Mouse (Mus musculus): ENCODE results near the gene Dnase2a. TPM values are rescaled to one million over a fixed set of nuclear protein-coding genes. Genes with fewer than 3 reads are reported as not detected.
A peak's percentile ranks its signal among the peaks of the same experiment; 100 is the strongest.

Gene Dnase2a
- polyA plus RNA-seq, 1 experiment: 9.0 TPM

GRCm38 (mm10) chr8:84947241-84947545 is 38.8 kb downstream of the Dnase2a start:
- H3K4me3 ChIP-seq (ENCODE audit: insufficient read depth, poor library complexity, severe bottlenecking): no peak overlapping the region
- no peaks in the 10 kb centered on the region for H3K36me3 ChIP-seq (ENCODE audit: control insufficient read depth, insufficient read depth)
- no peaks in the 10 kb centered on the region for H3K79me3 ChIP-seq (ENCODE audit: low read depth)
- peaks cover 47% of the 10 kb centered on the region for H3K27me3 ChIP-seq (ENCODE audit: control insufficient read depth, insufficient read depth, insufficient read length)
- no peaks in the 10 kb centered on the region for H3K79me2 ChIP-seq (ENCODE audit: control insufficient read depth, insufficient read depth)
- no peak overlapping the region for H3ac ChIP-seq (ENCODE audit: control insufficient read depth, insufficient read length, low read depth)
- no peak for TF ChIP-seq CTCF (IDR thresholded peaks at IDR 0.05; ENCODE audit: control insufficient read depth, insufficient read depth, insufficient read length)
- TF ChIP-seq CEBPB (IDR thresholded peaks at IDR 0.05; ENCODE audit: low read depth): no peak
- no peak for TF ChIP-seq FOSL1 (IDR thresholded peaks at IDR 0.05; ENCODE audit: insufficient read depth, low read length, poor library complexity, severe bottlenecking)
- no peak for TF ChIP-seq MYOD1 (IDR thresholded peaks at IDR 0.05; ENCODE audit: control insufficient read depth, insufficient read length, low read depth)
- no peak for TF ChIP-seq USF1 (IDR thresholded peaks at IDR 0.05; ENCODE audit: low read depth)
- no peak for TF ChIP-seq MYOG (IDR thresholded peaks at IDR 0.05; ENCODE audit: control insufficient read depth, extremely low read depth, insufficient read length)
- TF ChIP-seq MAX (IDR thresholded peaks at IDR 0.05): peak; percentile 93

GRCm38 (mm10) chr8:84949753-84950152 is 41.4 kb downstream of the Dnase2a start:
- Histone ChIP-seq H3K4me3 (ENCODE audit: insufficient read depth, poor library complexity, severe bottlenecking) (no peak overlapping the region), H3ac (ENCODE audit: control insufficient read depth, insufficient read length, low read depth) (no peak overlapping the region)

GRCm38 (mm10) chr8:84952612-84953255 is 44.4 kb downstream of the Dnase2a start:
- Histone ChIP-seq H3K27me3 (ENCODE audit: control insufficient read depth, insufficient read depth, insufficient read length) (peaks cover 17% of the 10 kb centered on the region), H3K79me3 (ENCODE audit: low read depth) (no peaks in the 10 kb centered on the region), H3K79me2 (ENCODE audit: control insufficient read depth, insufficient read depth) (no peaks in the 10 kb centered on the region), H3ac (ENCODE audit: control insufficient read depth, insufficient read length, low read depth) (no peak overlapping the region), H3K4me3 (ENCODE audit: insufficient read depth, poor library complexity, severe bottlenecking) (no peak overlapping the region), H3K36me3 (ENCODE audit: control insufficient read depth, insufficient read depth) (peaks cover 7% of the 10 kb centered on the region)
- no peak for TF ChIP-seq MAX (IDR thresholded peaks at IDR 0.05)
- no peak for TF ChIP-seq USF1 (IDR thresholded peaks at IDR 0.05; ENCODE audit: low read depth)
- no peak for TF ChIP-seq MYOD1 (IDR thresholded peaks at IDR 0.05; ENCODE audit: control insufficient read depth, insufficient read length, low read depth)
- no peak for TF ChIP-seq CEBPB (IDR thresholded peaks at IDR 0.05; ENCODE audit: low read depth)
- no peak for TF ChIP-seq MYOG (IDR thresholded peaks at IDR 0.05; ENCODE audit: control insufficient read depth, extremely low read depth, insufficient read length)
- no peak for TF ChIP-seq FOSL1 (IDR thresholded peaks at IDR 0.05; ENCODE audit: insufficient read depth, low read length, poor library complexity, severe bottlenecking)
- no peak for TF ChIP-seq CTCF (IDR thresholded peaks at IDR 0.05; ENCODE audit: control insufficient read depth, insufficient read depth, insufficient read length)

More at GRCm38 (mm10) chr8:84949753-84950152, 41.4 kb downstream of the Dnase2a start:
- H3K79me3 ChIP-seq (ENCODE audit: low read depth): no peaks in the 10 kb centered on the region
- TF ChIP-seq MAX (IDR thresholded peaks at IDR 0.05) (no peak), FOSL1 (IDR thresholded peaks at IDR 0.05; ENCODE audit: insufficient read depth, low read length, poor library complexity, severe bottlenecking) (no peak), CTCF (IDR thresholded peaks at IDR 0.05; ENCODE audit: control insufficient read depth, insufficient read depth, insufficient read length) (no peak), MYOD1 (IDR thresholded peaks at IDR 0.05; ENCODE audit: control insufficient read depth, insufficient read length, low read depth) (no peak), CEBPB (IDR thresholded peaks at IDR 0.05; ENCODE audit: low read depth) (no peak), USF1 (IDR thresholded peaks at IDR 0.05; ENCODE audit: low read depth) (no peak), MYOG (IDR thresholded peaks at IDR 0.05; ENCODE audit: control insufficient read depth, extremely low read depth, insufficient read length) (no peak)
- no peaks in the 10 kb centered on the region for H3K79me2 ChIP-seq (ENCODE audit: control insufficient read depth, insufficient read depth)
- no peaks in the 10 kb centered on the region for H3K36me3 ChIP-seq (ENCODE audit: control insufficient read depth, insufficient read depth)
- H3K27me3 ChIP-seq (ENCODE audit: control insufficient read depth, insufficient read depth, insufficient read length): peaks cover 34% of the 10 kb centered on the region

GRCm38 (mm10) chr8:84956768-84957167 is 48.4 kb downstream of the Dnase2a start:
- TF ChIP-seq MAX (IDR thresholded peaks at IDR 0.05) (no peak), CEBPB (IDR thresholded peaks at IDR 0.05; ENCODE audit: low read depth) (peak; percentile 12), CTCF (IDR thresholded peaks at IDR 0.05; ENCODE audit: control insufficient read depth, insufficient read depth, insufficient read length) (peak; percentile 28), FOSL1 (IDR thresholded peaks at IDR 0.05; ENCODE audit: insufficient read depth, low read length, poor library complexity, severe bottlenecking) (no peak), MYOG (IDR thresholded peaks at IDR 0.05; ENCODE audit: control insufficient read depth, extremely low read depth, insufficient read length) (no peak), MYOD1 (IDR thresholded peaks at IDR 0.05; ENCODE audit: control insufficient read depth, insufficient read length, low read depth) (no peak), USF1 (IDR thresholded peaks at IDR 0.05; ENCODE audit: low read depth) (no peak)
- no peaks in the 10 kb centered on the region for H3K79me3 ChIP-seq (ENCODE audit: low read depth)
- no peak overlapping the region for H3ac ChIP-seq (ENCODE audit: control insufficient read depth, insufficient read length, low read depth)
- no peaks in the 10 kb centered on the region for H3K79me2 ChIP-seq (ENCODE audit: control insufficient read depth, insufficient read depth)
- H3K27me3 ChIP-seq (ENCODE audit: control insufficient read depth, insufficient read depth, insufficient read length): no peaks in the 10 kb centered on the region
- peaks cover 20% of the 10 kb centered on the region for H3K36me3 ChIP-seq (ENCODE audit: control insufficient read depth, insufficient read depth)
- no peak overlapping the region for H3K4me3 ChIP-seq (ENCODE audit: insufficient read depth, poor library complexity, severe bottlenecking)

GRCm38 (mm10) chr8:84959811-84960210 is 51.5 kb downstream of the Dnase2a start:
- Histone ChIP-seq H3K36me3 (ENCODE audit: control insufficient read depth, insufficient read depth) (peaks cover 22% of the 10 kb centered on the region), H3K27me3 (ENCODE audit: control insufficient read depth, insufficient read depth, insufficient read length) (no peaks in the 10 kb centered on the region), H3ac (ENCODE audit: control insufficient read depth, insufficient read length, low read depth) (no peak overlapping the region), H3K79me2 (ENCODE audit: control insufficient read depth, insufficient read depth) (peaks cover 2% of the 10 kb centered on the region), H3K4me3 (ENCODE audit: insufficient read depth, poor library complexity, severe bottlenecking) (no peak overlapping the region), H3K79me3 (ENCODE audit: low read depth) (no peaks in the 10 kb centered on the region)
- TF ChIP-seq CTCF (IDR thresholded peaks at IDR 0.05; ENCODE audit: control insufficient read depth, insufficient read depth, insufficient read length): no peak
- TF ChIP-seq MAX (IDR thresholded peaks at IDR 0.05): no peak
- TF ChIP-seq MYOD1 (IDR thresholded peaks at IDR 0.05; ENCODE audit: control insufficient read depth, insufficient read length, low read depth): no peak
- TF ChIP-seq USF1 (IDR thresholded peaks at IDR 0.05; ENCODE audit: low read depth): no peak
- no peak for TF ChIP-seq FOSL1 (IDR thresholded peaks at IDR 0.05; ENCODE audit: insufficient read depth, low read length, poor library complexity, severe bottlenecking)
- TF ChIP-seq CEBPB (IDR thresholded peaks at IDR 0.05; ENCODE audit: low read depth): no peak
- TF ChIP-seq MYOG (IDR thresholded peaks at IDR 0.05; ENCODE audit: control insufficient read depth, extremely low read depth, insufficient read length): no peak
